Mouse (Mus musculus): ENCODE measurements around the gene Ankrd44. TPM values are rescaled to one million over a fixed set of nuclear protein-coding genes. Genes with fewer than 3 reads are reported as not detected.

Ankrd44 gene
- polyA plus RNA-seq, 1 experiment, result 73.9 TPM

DNA sequence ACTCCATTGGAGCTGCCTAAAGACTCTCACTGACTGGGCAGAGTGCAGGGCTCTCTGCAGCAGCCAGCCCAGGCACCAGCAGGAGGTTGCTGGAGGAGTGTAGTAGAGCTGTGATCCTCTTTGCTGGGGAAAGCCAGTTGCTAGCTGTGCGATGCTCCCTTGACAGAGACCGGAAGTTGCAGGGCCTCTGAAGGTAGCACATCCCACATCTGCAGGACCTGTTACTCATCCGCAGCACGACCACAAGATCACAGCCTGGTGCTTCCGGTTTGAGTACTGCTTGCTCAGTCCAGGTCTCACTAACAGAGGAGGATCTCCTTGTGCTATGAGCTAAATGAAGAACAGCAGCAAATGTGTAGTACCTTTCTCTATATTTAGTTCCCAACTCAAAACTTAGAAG lies 84.4 kb downstream of the Ankrd44 start:
- no peak overlapping the region for H3K4me3 ChIP-seq (ENCODE audit: insufficient read depth, low read length)
- TF ChIP-seq POLR2A (IDR thresholded peaks at IDR 0.05; ENCODE audit: borderline replicate concordance, low read depth, low read length) (no peak), CTCF (IDR thresholded peaks at IDR 0.05; ENCODE audit: low read depth, low read length) (no peak)
- peak overlapping the region; percentile 33; the same call in 1 of the 2 replicates for H3K27ac ChIP-seq (ENCODE audit: insufficient read depth, low read depth, low read length)
- peaks cover 63% of the 10 kb centered on the region for H3K4me1 ChIP-seq (ENCODE audit: control insufficient read depth, insufficient read depth, low read length)

- TF ChIP-seq CTCF (IDR thresholded peaks at IDR 0.05; ENCODE audit: low read depth, low read length) (no peak), POLR2A (IDR thresholded peaks at IDR 0.05; ENCODE audit: borderline replicate concordance, low read depth, low read length) (no peak)
- Histone ChIP-seq H3K27ac (ENCODE audit: insufficient read depth, low read depth, low read length) (peak overlapping the region; percentile 8; the same call in 1 of the 2 replicates), H3K4me1 (ENCODE audit: control insufficient read depth, insufficient read depth, low read length) (peaks cover 67% of the 10 kb centered on the region)
Measured at GRCm38 (mm10) chr1:54840040-54840439, 86.1 kb downstream of the Ankrd44 start.

DNA sequence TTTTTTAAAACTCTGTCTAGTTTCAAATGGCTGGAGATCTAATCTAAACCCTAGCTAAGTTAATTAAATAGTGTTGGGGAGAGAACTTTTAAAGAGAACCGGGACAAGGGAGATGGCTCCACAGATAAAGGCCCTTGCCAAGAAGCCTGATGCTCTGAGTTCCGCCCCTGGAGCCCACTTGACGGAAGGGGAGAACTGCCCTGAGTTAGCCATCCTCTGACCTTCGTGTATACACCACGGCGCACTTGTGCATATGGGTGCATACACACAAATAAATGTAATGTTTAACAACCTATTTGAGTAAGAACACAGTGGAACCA lies 87.7 kb downstream of the Ankrd44 start:
- TF ChIP-seq POLR2A (IDR thresholded peaks at IDR 0.05; ENCODE audit: borderline replicate concordance, low read depth, low read length), result no peak
- no peak for TF ChIP-seq CTCF (IDR thresholded peaks at IDR 0.05; ENCODE audit: low read depth, low read length)
- Histone ChIP-seq H3K4me3 (ENCODE audit: insufficient read depth, low read length) (no peak overlapping the region), H3K27ac (ENCODE audit: insufficient read depth, low read depth, low read length) (peak overlapping the region; percentile 86), H3K4me1 (ENCODE audit: control insufficient read depth, insufficient read depth, low read length) (peaks cover 60% of the 10 kb centered on the region)

More at GRCm38 (mm10) chr1:54840040-54840439, 86.1 kb downstream of the Ankrd44 start:
- H3K4me3 ChIP-seq (ENCODE audit: insufficient read depth, low read length), result no peak overlapping the region

- Histone ChIP-seq H3K4me3 (ENCODE audit: insufficient read depth, low read length) (peak overlapping the region; percentile 50), H3K27ac (ENCODE audit: insufficient read depth, low read depth, low read length) (peak overlapping the region; percentile 86), H3K4me1 (ENCODE audit: control insufficient read depth, insufficient read depth, low read length) (peaks cover 55% of the 10 kb centered on the region)
- TF ChIP-seq POLR2A (IDR thresholded peaks at IDR 0.05; ENCODE audit: borderline replicate concordance, low read depth, low read length), result no peak
- TF ChIP-seq CTCF (IDR thresholded peaks at IDR 0.05; ENCODE audit: low read depth, low read length), result no peak
Measured at GRCm38 (mm10) chr1:54837721-54838485, 88.3 kb downstream of the Ankrd44 start.

DNA sequence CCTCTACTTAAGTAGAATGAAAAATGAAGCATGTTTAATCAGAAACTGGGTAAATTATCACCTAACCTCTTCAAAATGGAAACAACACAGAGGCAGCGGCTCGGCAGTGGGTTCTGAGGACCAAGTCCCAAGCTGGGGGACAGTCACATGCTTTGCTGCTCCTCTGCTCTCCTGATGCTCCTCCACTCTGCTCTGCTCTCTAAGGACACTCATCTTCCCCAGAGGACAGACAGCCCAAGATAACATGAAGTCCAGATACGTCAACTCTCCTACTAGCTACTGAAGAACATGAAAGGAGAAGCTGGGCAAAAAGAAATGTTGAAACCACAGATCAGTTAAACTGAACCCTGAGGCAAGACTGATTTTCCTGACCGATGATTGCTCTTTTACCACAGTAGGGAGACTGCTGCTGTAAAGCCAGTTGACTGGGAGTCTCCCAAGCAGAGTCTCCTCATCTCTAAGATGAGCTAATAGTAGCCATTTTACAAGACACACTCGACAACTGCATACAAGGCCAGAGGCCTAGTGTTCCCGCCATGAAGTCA lies 90.5 kb downstream of the Ankrd44 start:
- Histone ChIP-seq H3K4me3 (ENCODE audit: insufficient read depth, low read length) (no peak overlapping the region), H3K27ac (ENCODE audit: insufficient read depth, low read depth, low read length) (no peak overlapping the region), H3K4me1 (ENCODE audit: control insufficient read depth, insufficient read depth, low read length) (peaks cover 46% of the 10 kb centered on the region)
- TF ChIP-seq CTCF (IDR thresholded peaks at IDR 0.05; ENCODE audit: low read depth, low read length) (no peak), POLR2A (IDR thresholded peaks at IDR 0.05; ENCODE audit: borderline replicate concordance, low read depth, low read length) (no peak)

DNA sequence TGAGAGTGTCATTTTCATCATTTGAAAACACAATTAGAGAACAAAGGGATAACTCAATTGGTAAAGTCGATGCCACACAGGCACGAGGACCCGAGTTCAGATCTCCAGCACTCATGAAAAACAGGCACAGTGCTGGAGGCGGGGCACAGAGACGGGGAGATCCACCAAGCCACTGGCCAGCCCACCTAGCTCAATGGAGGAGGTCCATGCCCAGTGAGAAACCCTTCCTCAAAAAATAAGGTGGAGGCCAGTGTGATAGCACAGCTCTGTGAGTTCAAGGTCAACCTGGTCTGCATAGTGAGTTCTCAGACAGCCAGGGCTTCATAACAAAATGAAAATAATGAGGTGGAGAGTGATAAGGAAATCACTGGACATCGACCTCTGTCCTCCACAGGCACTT lies 93.0 kb downstream of the Ankrd44 start:
- Histone ChIP-seq H3K27ac (ENCODE audit: insufficient read depth, low read depth, low read length) (no peak overlapping the region), H3K4me1 (ENCODE audit: control insufficient read depth, insufficient read depth, low read length) (peaks cover 32% of the 10 kb centered on the region), H3K4me3 (ENCODE audit: insufficient read depth, low read length) (no peak overlapping the region)
- TF ChIP-seq CTCF (IDR thresholded peaks at IDR 0.05; ENCODE audit: low read depth, low read length) (no peak), POLR2A (IDR thresholded peaks at IDR 0.05; ENCODE audit: borderline replicate concordance, low read depth, low read length) (no peak)

GRCm38 (mm10) chr1:54832765-54833164 lies 93.4 kb downstream of the Ankrd44 start:
- no peak for TF ChIP-seq POLR2A (IDR thresholded peaks at IDR 0.05; ENCODE audit: borderline replicate concordance, low read depth, low read length)
- no peak for TF ChIP-seq CTCF (IDR thresholded peaks at IDR 0.05; ENCODE audit: low read depth, low read length)
- peaks cover 31% of the 10 kb centered on the region for H3K4me1 ChIP-seq (ENCODE audit: control insufficient read depth, insufficient read depth, low read length)
- H3K4me3 ChIP-seq (ENCODE audit: insufficient read depth, low read length), result no peak overlapping the region
- H3K27ac ChIP-seq (ENCODE audit: insufficient read depth, low read depth, low read length), result no peak overlapping the region

DNA sequence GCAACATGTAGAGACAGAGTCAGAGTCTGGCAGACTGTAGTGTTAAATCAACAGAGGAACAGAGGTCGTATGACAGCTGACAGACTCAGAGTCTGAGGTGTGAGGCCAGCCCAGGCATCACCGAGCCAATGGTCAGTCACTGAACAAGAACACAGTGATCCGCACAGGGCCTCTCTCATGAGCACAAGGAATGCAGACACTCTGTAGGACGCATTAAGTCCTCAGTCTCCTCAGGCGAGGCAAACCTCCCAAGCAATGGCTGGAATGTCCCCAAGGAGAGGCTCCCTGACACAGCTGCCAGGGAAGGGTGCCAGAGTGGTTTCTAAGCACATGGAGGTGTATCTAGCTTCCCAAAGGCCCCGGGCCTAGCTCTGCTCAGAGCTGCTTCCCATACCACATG lies 96.0 kb downstream of the Ankrd44 start:
- Histone ChIP-seq H3K27ac (ENCODE audit: insufficient read depth, low read depth, low read length) (no peak overlapping the region), H3K4me1 (ENCODE audit: control insufficient read depth, insufficient read depth, low read length) (peaks cover 33% of the 10 kb centered on the region), H3K4me3 (ENCODE audit: insufficient read depth, low read length) (no peak overlapping the region)
- TF ChIP-seq CTCF (IDR thresholded peaks at IDR 0.05; ENCODE audit: low read depth, low read length) (no peak), POLR2A (IDR thresholded peaks at IDR 0.05; ENCODE audit: borderline replicate concordance, low read depth, low read length) (no peak)

GRCm38 (mm10) chr1:54829681-54830213 lies 96.4 kb downstream of the Ankrd44 start:
- TF ChIP-seq CTCF (IDR thresholded peaks at IDR 0.05; ENCODE audit: low read depth, low read length) (no peak), POLR2A (IDR thresholded peaks at IDR 0.05; ENCODE audit: borderline replicate concordance, low read depth, low read length) (no peak)
- Histone ChIP-seq H3K4me3 (ENCODE audit: insufficient read depth, low read length) (no peak overlapping the region), H3K4me1 (ENCODE audit: control insufficient read depth, insufficient read depth, low read length) (peaks cover 33% of the 10 kb centered on the region), H3K27ac (ENCODE audit: insufficient read depth, low read depth, low read length) (no peak overlapping the region)

DNA sequence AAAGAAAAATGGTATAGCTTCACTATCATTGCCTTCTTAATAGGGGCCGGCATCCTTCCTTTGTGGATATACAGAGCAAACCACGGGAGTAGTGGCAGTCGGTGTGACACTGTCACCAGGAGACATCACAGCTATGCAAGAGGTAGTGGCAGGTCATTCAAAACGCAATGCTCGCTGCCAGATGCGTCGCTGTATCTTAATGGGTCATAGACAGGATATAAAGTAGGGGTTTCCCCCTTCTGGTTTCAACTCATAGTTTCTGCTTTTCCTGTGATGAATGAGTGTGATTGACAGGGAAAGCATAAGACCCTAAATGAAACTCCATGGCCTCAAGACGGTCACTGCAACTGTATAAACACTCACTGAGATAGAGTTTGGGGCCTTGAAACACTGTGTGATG lies 98.4 kb downstream of the Ankrd44 start:
- no peak overlapping the region for H3K27ac ChIP-seq (ENCODE audit: insufficient read depth, low read depth, low read length)
- TF ChIP-seq POLR2A (IDR thresholded peaks at IDR 0.05; ENCODE audit: borderline replicate concordance, low read depth, low read length), result no peak
- no peak for TF ChIP-seq CTCF (IDR thresholded peaks at IDR 0.05; ENCODE audit: low read depth, low read length)

More for the DNA sequence above, 98.4 kb downstream of the Ankrd44 start:
- Histone ChIP-seq H3K4me1 (ENCODE audit: control insufficient read depth, insufficient read depth, low read length) (peaks cover 33% of the 10 kb centered on the region), H3K4me3 (ENCODE audit: insufficient read depth, low read length) (no peak overlapping the region)

Measured in bone marrow macrophage, adult 2 months (primary cell).